Mouse (Mus musculus): ENCODE data around the gene Gabarapl2.

Gabarapl2 gene

DNA sequence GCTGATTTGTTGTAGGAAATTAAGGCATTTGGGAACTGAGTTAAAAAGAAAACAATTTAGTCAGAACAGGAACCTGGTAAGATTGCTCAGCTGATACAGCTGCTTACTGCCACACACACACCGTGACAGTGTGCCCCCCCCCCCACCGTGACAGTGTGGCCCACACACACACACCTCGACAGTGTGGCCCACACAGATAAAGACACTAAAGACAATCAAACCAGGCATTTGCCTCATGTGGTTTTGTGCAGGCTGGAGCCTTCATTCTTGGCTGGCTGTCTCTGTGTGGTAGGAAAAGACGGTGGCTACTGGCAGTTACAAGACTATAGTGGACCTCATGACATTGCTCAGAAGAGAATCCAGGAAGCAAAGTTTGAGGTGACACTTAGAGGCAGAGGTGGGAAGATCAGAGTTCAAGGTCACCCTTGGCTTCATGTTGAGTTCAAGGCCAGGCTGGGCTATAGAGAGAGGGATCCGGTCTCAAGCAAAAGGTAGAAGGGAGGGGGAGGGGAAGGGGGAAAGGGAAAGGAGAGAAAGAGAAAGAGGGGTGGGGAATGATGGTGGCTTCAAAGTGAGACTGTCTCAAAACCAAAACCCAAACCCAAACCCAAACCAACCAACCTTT lies 26.9 kb downstream of the Gabarapl2 start:
- no peak for DNase-seq (ENCODE audit: low spot score in 2 of 2)

DNA sequence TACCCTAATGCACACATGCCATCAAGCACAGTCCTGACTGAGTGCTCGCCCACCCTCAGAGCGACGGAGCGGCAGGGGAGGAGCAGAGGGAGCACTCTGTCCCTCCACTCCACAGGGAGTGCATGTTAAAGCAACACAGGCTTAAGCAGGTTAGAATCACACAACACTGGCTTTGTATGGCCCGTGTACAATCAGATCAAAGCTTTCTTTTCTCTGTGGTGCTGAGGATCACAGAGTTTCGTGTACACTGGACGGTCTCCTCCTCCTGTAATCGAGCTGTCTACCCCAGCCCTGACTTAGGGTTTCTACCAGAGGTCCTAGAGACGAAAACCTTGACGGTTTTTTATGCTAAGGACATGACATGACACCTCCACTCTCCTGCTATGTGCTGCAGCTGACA lies 28.0 kb downstream of the Gabarapl2 start:
- no peak for DNase-seq (ENCODE audit: low spot score in 2 of 2)

DNA sequence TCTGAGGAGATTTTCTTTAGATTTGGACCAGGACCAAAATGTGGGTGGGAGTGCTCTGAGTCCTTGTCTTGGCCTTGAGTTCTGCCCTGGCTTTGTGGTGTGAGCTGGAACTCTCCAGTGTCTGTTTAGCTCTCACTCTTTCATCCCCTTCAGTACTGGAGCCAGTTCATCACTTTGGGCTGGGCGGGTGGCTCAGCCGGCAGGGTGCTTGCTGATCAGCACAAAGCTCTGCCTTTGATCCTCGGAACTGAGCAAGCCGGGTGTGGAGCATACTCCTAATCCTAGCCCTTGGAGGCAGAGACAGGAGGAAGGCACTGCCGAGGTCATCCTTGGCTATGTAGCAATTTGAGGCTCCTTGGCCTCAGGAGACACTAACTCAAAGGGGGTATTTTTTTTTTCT lies 28.5 kb downstream of the Gabarapl2 start:
- DNase-seq (ENCODE audit: low spot score in 2 of 2): no peak

DNA sequence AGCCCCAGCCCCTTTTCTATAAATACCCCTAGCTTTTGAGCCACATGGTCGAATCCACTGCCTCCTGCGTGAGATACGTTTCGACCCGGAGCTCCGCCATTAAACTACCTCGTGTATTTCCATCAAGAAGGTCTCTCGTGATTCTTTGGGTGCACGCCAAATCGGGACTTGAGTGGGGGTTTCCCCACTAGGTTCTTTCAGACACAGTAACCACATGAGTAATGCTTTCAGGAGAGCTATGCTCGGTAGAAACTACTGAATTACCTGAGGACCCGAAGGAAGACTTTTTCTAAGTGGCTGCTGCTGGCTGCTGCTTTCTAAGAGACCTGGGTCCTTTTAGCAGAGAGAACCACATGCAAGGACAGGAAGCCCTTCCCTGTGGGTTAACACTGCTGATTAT lies 33.6 kb downstream of the Gabarapl2 start:
- no peak for DNase-seq (ENCODE audit: low spot score in 2 of 2)

DNA sequence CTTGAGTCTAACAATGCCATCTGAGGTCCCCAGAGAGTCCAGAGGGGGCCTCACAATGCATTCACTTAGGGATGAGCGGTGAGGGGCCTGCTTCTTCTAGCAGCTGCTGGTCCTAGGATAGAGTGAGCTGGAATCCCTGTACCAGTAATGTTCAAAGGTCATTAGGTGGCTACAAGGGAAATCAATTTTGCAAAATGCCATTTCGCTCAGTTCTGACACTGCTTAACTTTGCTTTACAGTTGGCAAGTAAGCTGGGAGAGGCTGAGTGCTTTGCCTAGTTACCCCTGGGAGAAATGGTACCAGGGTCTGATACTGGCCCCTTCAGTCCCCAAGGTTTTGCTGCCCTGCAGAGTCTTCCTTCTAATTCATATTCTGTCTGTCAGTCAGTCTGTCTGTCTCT lies 35.2 kb downstream of the Gabarapl2 start:
- no peak for DNase-seq (ENCODE audit: low spot score in 2 of 2)

DNA sequence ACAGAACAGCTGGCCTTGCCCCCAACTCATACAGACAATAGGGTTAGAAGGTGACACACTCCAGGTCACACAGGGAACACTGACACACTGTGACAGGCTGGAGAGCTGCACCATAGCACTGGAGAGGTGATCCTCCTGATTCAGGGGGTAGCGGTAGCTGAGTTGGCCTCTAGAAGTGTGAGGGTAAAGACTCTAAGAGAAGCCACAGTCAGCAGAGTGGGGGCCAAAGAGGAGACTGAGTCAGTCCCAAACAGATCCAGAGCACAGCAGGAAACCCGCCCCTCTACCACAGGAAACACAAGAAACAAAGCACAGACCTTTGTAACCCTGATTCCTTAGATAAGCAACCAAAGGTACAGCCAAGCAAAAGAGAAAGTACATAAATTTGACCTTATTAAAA lies 35.8 kb downstream of the Gabarapl2 start:
- no peak for DNase-seq (ENCODE audit: low spot score in 2 of 2)

DNA sequence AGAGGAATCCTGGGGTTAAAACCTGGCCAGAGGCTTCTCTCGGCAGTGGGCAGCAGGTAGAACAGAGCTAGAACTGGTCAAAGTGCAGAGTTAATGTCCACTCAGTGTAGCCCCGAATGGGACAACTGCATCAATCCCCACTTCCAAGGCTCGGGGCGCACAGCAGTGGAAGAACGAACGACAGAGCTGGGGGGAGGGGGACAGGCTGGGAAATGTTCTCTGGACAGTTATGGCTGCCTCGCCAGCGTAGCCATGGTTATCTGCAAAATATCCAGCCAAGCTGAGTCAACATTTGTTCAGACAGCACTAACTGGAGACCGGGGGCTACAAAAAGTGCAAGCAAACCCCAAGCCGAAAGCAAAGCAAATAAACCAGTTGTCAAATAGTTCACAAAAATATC lies 37.6 kb downstream of the Gabarapl2 start:
- DNase-seq (ENCODE audit: low spot score in 2 of 2): no peak

DNA sequence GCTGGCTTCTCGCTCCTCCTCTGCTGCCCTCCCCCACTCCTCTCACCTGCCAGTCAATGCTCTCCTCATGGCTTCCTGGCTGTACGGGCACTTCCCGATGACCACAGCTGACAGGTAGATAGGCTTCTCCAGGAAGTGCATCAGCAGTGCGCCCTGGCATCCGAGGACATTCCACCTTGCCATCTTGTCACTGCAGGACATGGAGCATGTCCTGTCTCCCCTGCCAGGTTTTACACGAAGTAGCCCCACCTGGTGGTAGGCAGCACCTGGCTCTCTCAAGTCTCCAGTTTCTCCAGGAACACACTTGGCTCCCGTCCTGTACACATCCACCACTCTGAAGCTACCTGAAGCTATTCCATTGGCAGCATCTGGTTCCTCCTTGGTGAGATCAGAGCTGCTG lies 41.6 kb downstream of the Gabarapl2 start:
- DNase-seq (ENCODE audit: low spot score in 2 of 2): no peak

DNA sequence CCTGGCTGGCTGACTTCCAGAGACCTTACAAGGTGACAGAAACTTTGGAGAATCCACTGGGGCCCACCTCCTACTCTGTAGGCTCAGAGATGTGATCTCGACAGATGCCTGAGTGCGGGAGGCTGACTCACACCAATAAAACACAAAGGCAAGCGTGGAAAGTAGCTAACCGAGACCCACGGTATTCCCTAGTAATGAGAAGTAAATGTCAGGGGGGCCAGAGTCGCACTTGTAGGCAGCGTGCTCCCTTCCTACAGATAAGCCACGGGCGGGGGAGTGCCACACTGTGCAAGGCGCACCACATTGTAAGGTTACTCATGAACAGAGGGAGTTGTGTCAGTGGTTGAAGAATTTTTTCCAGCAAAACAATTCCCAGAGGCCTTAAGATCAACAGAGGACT lies 44.0 kb downstream of the Gabarapl2 start:
- DNase-seq (ENCODE audit: low spot score in 2 of 2): no peak

DNA sequence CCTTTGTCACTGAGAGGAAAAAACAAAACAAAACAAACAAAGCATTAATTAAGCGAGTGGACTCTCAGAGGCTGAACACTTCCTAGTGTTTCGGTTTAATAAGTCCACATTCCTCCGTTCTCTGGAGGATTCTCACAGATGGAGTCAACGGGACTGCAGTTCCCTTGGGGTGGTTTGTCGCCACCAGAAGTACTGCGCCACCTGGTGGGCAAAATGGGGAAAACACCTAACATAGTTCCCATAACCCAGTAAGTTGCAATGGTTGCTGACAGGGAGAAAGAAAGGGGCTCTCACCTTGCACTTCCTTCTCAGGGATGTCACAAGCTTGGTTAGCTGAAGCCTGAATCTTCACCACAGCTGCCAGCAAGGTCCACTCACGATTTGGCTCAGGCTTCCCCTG lies 49.4 kb downstream of the Gabarapl2 start:
- peak; percentile 80 to 93 for DNase-seq (ENCODE audit: low spot score in 2 of 2)

DNA sequence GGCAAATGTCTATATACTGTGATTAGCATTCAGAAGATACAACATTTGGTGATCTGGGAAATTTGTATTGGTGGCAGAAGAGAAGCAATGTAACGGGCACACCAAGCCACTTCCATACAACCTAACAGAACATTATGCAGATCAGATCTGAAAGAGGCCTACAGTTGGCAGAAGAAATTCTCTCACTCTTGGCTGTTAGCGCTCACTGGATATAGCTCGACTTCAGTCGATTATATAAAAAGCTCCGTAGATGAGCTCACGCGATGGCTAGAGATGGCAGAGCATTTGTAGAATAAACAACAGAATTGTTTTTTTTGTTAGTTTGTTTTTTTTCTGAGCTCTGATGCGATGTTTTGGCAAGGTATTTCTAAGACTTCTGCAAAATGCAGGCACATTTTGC lies 50.8 kb downstream of the Gabarapl2 start:
- DNase-seq (ENCODE audit: low spot score in 2 of 2): no peak

DNA sequence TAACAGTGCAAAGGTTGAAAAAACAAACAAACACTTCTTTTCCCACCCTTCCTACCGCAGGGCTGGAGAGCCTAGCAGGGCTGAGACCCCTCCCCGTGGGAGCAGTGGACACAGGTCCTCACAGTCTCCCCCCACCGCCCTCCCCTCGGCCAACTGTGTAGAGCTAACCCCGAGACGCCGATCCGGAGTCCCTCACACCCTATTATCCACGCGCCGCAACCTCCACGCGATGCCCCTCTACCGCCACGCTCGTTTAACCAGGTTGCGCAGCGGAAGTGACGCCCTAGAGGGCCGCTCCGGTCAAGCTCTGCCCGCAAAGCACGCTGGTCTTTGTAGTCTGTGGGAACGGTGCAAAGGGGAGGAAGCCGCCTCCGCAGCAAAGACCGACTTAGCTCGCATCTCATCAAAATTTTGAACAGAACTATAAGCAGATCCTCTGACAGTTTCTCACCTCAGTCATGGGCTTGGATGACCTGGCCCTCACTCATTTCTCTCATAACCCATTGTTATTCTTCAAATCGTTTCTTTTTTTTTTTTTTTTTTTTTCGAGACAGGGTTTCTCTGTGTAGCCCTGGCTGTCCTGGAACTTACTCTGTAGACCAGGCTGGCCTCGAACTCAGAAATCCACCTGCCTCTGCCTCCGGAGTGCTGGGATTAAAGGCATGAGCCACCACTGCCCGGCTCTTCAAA lies 51.7 kb downstream of the Gabarapl2 start, which contains the start of gene Adat1:
Gene Adat1, minus strand, starts transcription at position 290 of the 690 bp plus-strand sequence.
- DNase-seq (ENCODE audit: low spot score in 2 of 2): peak; percentile 80 to 89

DNA sequence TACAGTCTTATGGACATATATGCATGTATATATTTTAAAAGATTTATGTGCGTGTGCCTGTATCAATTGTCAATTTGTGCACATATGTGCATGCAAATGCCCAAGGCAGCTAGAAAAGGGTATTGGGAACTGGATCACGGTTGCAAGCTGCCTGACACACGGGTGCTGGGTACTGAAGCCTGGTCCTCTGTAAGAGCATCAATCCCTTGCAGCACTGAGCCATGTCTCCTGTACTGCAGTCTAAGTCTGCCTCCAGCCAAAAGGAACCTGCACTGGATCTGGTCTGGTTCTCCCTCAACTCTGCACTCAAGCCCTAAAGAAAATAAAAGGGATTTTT lies 52.2 kb downstream of the Gabarapl2 start:
- DNase-seq (ENCODE audit: low spot score in 2 of 2): no peak
